Mouse (Mus musculus) heart, postnatal 0 days (tissue): Measurements from ENCODE around the gene Twnk.

ENCODE experiments used
- CTCF ChIP-seq: IDR thresholded peaks from 2 replicates; pipeline ENCODE4 v1.5.1; 2016; ENCODE audit warnings: antibody characterized with exemption, control low read depth, low read depth
- EP300 ChIP-seq: IDR thresholded peaks from 2 replicates; pipeline ENCODE4 v1.6.1; 2016; ENCODE audit warnings: antibody characterized with exemption, low read depth

- TF ChIP-seq EP300 (no peak), CTCF (no peak)
Observed at GRCm38 (mm10) chr19:45056908-45057698, 51.6 kb downstream of the Twnk start.
